ENCODE assay signal across 17 mouse cellular contexts in the genomic region with DNA sequence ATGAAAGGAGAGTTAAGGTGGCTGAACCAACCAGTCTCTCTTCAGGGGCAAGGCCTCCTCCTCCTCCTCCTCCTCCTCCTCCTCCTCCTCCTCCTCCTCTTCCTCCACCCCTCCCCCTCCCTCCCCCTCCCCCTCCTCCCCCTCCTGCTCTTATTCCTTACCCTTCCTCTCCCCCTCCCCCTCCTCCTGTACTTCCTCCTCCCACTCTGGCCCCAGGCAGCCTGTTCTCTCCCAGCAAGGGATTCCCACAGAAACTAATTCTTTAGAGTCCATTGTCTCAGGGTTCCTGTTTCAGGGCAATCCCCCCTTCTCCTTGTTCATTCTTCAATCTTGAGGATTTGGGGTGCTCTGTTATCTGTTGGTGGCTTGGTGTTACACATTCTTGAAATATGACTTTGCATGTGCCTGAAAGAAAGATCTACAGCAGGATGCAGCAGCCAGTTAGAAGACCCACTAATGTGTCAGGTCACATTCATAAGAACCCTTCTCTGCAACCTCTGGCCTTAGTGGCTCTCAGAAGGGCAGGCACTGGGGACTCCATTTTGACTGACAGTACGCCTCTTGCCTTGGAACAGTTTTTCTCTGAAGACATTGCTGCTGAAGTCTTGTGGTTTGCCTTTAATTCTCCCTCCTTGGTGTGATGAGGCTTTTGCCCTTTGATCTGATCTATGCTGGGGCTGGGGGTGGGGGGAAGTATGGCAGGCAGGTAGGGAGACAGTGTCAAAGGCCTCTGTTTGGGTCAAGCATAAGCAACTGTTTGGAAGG. TPM values are rescaled to one million over a fixed set of nuclear protein-coding genes. Genes with fewer than 3 reads are reported as not detected.
DNase-seq lines count a peak whose midpoint lies in the region; ATAC-seq and TF ChIP-seq lines count a peak whose summit lies in the region.
"Had no signal": no experiment of that assay in that cellular context is flagged by ENCODE, and none has a peak within 500 bp of the region (broad histone marks: within the 10 kb centered on the region; RNA-seq: fewer than 3 reads in every experiment).

No protein-coding gene starts in this region.

- H3K4me2 ChIP-seq in hindbrain, embryonic 11.5 days (replicated peaks; ENCODE audit: low read depth, low read length), result no peak overlapping the region
- H3K4me2 ChIP-seq: heart, embryonic 15.5 days; liver, embryonic 12.5 days had no signal

- no peaks in the 10 kb centered on the region for H3K36me3 ChIP-seq in hindbrain, embryonic 10.5 days
- no peaks in the 10 kb centered on the region for H3K36me3 ChIP-seq in hindbrain, embryonic 11.5 days (ENCODE audit: control insufficient read depth, insufficient read depth, low read length)
- H3K36me3 ChIP-seq in ES-Bruce4 (ENCODE audit: control insufficient read depth, insufficient read depth, low read length, poor library complexity, severe bottlenecking), result no peaks in the 10 kb centered on the region
- no peaks in the 10 kb centered on the region for H3K36me3 ChIP-seq in embryonic facial prominence, embryonic 10.5 days (replicated peaks)
- H3K36me3 ChIP-seq: heart, embryonic 15.5 days; liver, embryonic 12.5 days had no signal

- H3K9me3 ChIP-seq in hindbrain, embryonic 10.5 days, result no peaks in the 10 kb centered on the region
- no peaks in the 10 kb centered on the region for H3K9me3 ChIP-seq in hindbrain, embryonic 11.5 days (ENCODE audit: control insufficient read depth, low read length)
- H3K9me3 ChIP-seq in ES-Bruce4 (replicated peaks; ENCODE audit: control insufficient read depth, insufficient read depth, low read length, poor library complexity, severe bottlenecking), result no peaks in the 10 kb centered on the region
- no peaks in the 10 kb centered on the region for H3K9me3 ChIP-seq in embryonic facial prominence, embryonic 10.5 days
- H3K9me3 ChIP-seq: heart, embryonic 15.5 days; liver, embryonic 12.5 days had no signal

- TF ChIP-seq CTCF in ES-Bruce4 (IDR thresholded peaks at IDR 0.05; ENCODE audit: low read depth, low read length), result no peak

- 78% methylated on average over 1 of the region's 1 CpGs for WGBS in hindbrain, embryonic 10.5 days
- 68% methylated on average over 1 of the region's 1 CpGs for WGBS in hindbrain, embryonic 11.5 days
- WGBS in embryonic facial prominence, embryonic 10.5 days, result 81% methylated on average over 1 of the region's 1 CpGs

- H3K4me1 ChIP-seq in hindbrain, embryonic 10.5 days (replicated peaks), result peaks cover 19% of the 10 kb centered on the region
- no peaks in the 10 kb centered on the region for H3K4me1 ChIP-seq in hindbrain, embryonic 11.5 days (replicated peaks; ENCODE audit: control insufficient read depth, insufficient read depth, low read length)
- H3K4me1 ChIP-seq in ES-Bruce4 (ENCODE audit: control insufficient read depth, insufficient read depth, low read length), result peaks cover 10% of the 10 kb centered on the region
- peaks cover 14% of the 10 kb centered on the region for H3K4me1 ChIP-seq in embryonic facial prominence, embryonic 10.5 days

- 0 out of 2 replicates have a peak, but pooled peaks have one; percentile 31 for TF ChIP-seq EP300 in ES-Bruce4 (IDR thresholded peaks at IDR 0.05; ENCODE audit: insufficient read depth, low read depth, low read length)

- no peak for TF ChIP-seq POLR2A in ES-Bruce4 (IDR thresholded peaks at IDR 0.05; ENCODE audit: insufficient read depth, low read length)

- no peaks in the 10 kb centered on the region for H3K27me3 ChIP-seq in hindbrain, embryonic 10.5 days (ENCODE audit: insufficient read depth, poor library complexity, severe bottlenecking)
- no peaks in the 10 kb centered on the region for H3K27me3 ChIP-seq in hindbrain, embryonic 11.5 days (ENCODE audit: control insufficient read depth, insufficient read depth, low read length)
- H3K27me3 ChIP-seq in ES-Bruce4 (ENCODE audit: control insufficient read depth, insufficient read depth, low read length, poor library complexity, severe bottlenecking), result no peaks in the 10 kb centered on the region
- H3K27me3 ChIP-seq in embryonic facial prominence, embryonic 10.5 days (replicated peaks; ENCODE audit: low read depth, poor library complexity, severe bottlenecking), result no peaks in the 10 kb centered on the region
- H3K27me3 ChIP-seq: heart, embryonic 15.5 days; liver, embryonic 12.5 days; megakaryocyte, embryonic 14.5 days; Patski had no signal

- H3K4me3 ChIP-seq in hindbrain, embryonic 10.5 days, result no peak overlapping the region
- no peak overlapping the region for H3K4me3 ChIP-seq in hindbrain, embryonic 11.5 days (ENCODE audit: low read depth, low read length)
- H3K4me3 ChIP-seq in ES-Bruce4 (ENCODE audit: low read depth, low read length), result no peak overlapping the region
- no peak overlapping the region for H3K4me3 ChIP-seq in embryonic facial prominence, embryonic 10.5 days
- H3K4me3 ChIP-seq: heart, embryonic 15.5 days; liver, embryonic 12.5 days; megakaryocyte, embryonic 14.5 days had no signal

- no peak for ATAC-seq in hindbrain, embryonic 11.5 days (ENCODE audit: low FRiP score)
- ATAC-seq: hindbrain, postnatal 0 days; liver, embryonic 12.5 days; Patski had no signal

- peak; percentile 25 for DNase-seq in hindbrain, embryonic 10.5 days (ENCODE audit: low spot score)
- DNase-seq in hindbrain, embryonic 11.5 days (ENCODE audit: low spot score), result no peak
- peak; percentile 30 for DNase-seq in embryonic facial prominence, embryonic 10.5 days (ENCODE audit: low spot score)
- DNase-seq in thymus, postnatal 25 days, result peak; percentile 43
- DNase-seq in cerebellum, postnatal 36 days, result no peak
- no peak for DNase-seq in layer of hippocampus, postnatal 10 days (ENCODE audit: low spot score in 2 of 2)
- DNase-seq in liver, result no peak
- DNase-seq: adrenal gland, postnatal 10 days; cerebellum, postnatal 14 days; gastrocnemius, postnatal 36 days had no signal

- peak overlapping the region; percentile 66 for H3K27ac ChIP-seq in hindbrain, embryonic 10.5 days
- H3K27ac ChIP-seq in hindbrain, embryonic 11.5 days (ENCODE audit: low read depth, low read length), result no peak overlapping the region
- H3K27ac ChIP-seq in ES-Bruce4 (ENCODE audit: insufficient read depth, low read length), result peak overlapping the region; percentile 90
- H3K27ac ChIP-seq in embryonic facial prominence, embryonic 10.5 days (replicated peaks), result peak overlapping the region; percentile 59; the same call in 1 of the 2 replicates
- H3K27ac ChIP-seq: heart, embryonic 15.5 days; hindbrain, postnatal 0 days; liver, embryonic 12.5 days had no signal

- no peak overlapping the region for H3K9ac ChIP-seq in hindbrain, embryonic 11.5 days (ENCODE audit: low read depth, low read length)
- 0 out of 2 replicates have a peak overlapping the region, but pooled peaks have one; percentile 2 for H3K9ac ChIP-seq in ES-Bruce4 (ENCODE audit: low read depth, poor library complexity, severe bottlenecking)
- H3K9ac ChIP-seq: heart, embryonic 15.5 days; liver, embryonic 12.5 days had no signal

RNA-seq across cellular contexts. Expression of a gene that starts 30.9 kb away (rescaled TPM):
- polyA plus RNA-seq in hindbrain, embryonic 10.5 days (2016; fragmentation: Nextera tagmentation; extraction: Ambion mirVana), result 21.3 and 23.8 TPM in 2 replicates
- 11.3 and 14.6 TPM in 2 replicates for polyA plus RNA-seq in hindbrain, embryonic 11.5 days (2014; fragmentation: Nextera tagmentation; extraction: Ambion mirVana)
- 34.2 and 40.7 TPM in 2 replicates for polyA plus RNA-seq in ES-Bruce4 (2011; ENCODE audit: insufficient read depth, insufficient read length, low read depth, missing spikeins)
- polyA plus RNA-seq in embryonic facial prominence, embryonic 10.5 days (2016; fragmentation: Nextera tagmentation; extraction: Ambion mirVana), result 15.7 and 17.3 TPM in 2 replicates
- 100 to 1,000 TPM; 111 to 131 TPM for total RNA-seq in layer of hippocampus, postnatal 10 days (2021)

RNA-seq across cellular contexts. Expression of a gene that starts 58.2 kb away (rescaled TPM):
- polyA plus RNA-seq in hindbrain, embryonic 10.5 days (2016; fragmentation: Nextera tagmentation; extraction: Ambion mirVana), result 0.49 TPM in 1 of 2 replicates, not detected in the other
- not detected in 2 replicates for polyA plus RNA-seq in hindbrain, embryonic 11.5 days (2014; fragmentation: Nextera tagmentation; extraction: Ambion mirVana)
- 12.7 and 20.3 TPM in 2 replicates for polyA plus RNA-seq in ES-Bruce4 (2011; ENCODE audit: insufficient read depth, insufficient read length, low read depth, missing spikeins)
- polyA plus RNA-seq in embryonic facial prominence, embryonic 10.5 days (2016; fragmentation: Nextera tagmentation; extraction: Ambion mirVana), result 0.55 and 1.3 TPM in 2 replicates
- under 1 TPM; 0.25 to 0.76 TPM for total RNA-seq in layer of hippocampus, postnatal 10 days (2021)
- total RNA-seq: adrenal gland, postnatal 10 days; gastrocnemius, postnatal 36 days; hindbrain, postnatal 0 days had no signal
- polyA plus RNA-seq: C2C12; liver, embryonic 12.5 days; Patski had no signal

Comparison
In these comparisons a context has a peak if more than half of its experiments do, and no peak if none do; other contexts are left out.
1. DNase-seq: peak in hindbrain, embryonic 10.5 days (single experiment), embryonic facial prominence, embryonic 10.5 days (single experiment) and thymus, postnatal 25 days (single experiment); none in hindbrain, embryonic 11.5 days (single experiment), cerebellum, postnatal 36 days (0 of 2), layer of hippocampus, postnatal 10 days (0 of 2) and liver (single experiment).